Mouse (Mus musculus): ENCODE data around the gene Krtdap.
"Not testable (repeated sequence)": the region's sequence is repeated elsewhere in the genome, so short reads cannot be mapped to it uniquely, and the experiment has no call there.

The Krtdap gene

GRCm38 (mm10) chr7:30787377-30788022 is at the start of gene Krtdap:
Gene Krtdap, plus strand, starts transcription at chr7:30787896.
- no peak for DNase-seq

DNA sequence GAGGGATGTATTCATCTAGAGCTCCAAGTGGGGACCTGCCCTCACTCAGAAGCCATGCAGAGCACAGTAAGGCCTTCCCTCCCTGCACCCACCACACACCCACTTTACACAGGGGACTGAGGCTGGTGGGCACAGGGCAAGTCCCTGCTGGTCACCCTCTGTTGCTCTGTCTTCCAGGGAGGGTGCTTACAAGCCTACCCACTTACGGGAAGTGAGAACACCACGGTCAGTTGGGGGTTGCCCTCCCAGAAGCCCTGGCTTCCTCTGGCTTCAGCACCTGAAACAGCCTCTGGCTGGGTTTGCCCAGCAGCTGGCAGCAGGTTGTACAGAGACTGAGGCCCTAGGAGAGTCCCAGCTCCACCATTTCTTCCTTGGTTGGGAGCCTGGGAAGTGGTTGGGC is 45.1 kb upstream of the Krtdap start:
- not testable (repeated sequence) for DNase-seq

DNA sequence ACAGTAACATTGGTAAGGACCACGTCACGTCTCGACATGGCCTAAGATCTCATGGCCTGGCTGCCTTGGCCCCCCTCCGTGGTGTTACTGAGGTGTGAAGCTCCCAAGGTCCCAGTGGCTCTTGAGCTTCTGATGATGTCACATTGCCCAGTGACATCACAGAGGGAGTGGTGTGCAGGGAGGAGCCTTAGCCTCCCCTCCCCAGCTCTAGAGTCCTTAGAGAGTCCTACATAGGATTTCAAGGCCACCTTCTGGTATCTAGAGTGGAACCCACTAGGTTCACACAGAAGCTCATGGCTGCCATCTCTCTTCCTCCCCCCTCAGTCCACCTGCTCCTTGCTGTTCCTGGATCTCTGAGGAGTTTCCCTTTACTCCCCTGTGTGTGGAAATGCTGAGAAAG is 44.1 kb upstream of the Krtdap start, which contains the start of gene Gapdhs:
Gene Gapdhs (minus strand): TSS at position 65 of the 400 bp plus-strand sequence.
- DNase-seq = not testable (repeated sequence)

DNA sequence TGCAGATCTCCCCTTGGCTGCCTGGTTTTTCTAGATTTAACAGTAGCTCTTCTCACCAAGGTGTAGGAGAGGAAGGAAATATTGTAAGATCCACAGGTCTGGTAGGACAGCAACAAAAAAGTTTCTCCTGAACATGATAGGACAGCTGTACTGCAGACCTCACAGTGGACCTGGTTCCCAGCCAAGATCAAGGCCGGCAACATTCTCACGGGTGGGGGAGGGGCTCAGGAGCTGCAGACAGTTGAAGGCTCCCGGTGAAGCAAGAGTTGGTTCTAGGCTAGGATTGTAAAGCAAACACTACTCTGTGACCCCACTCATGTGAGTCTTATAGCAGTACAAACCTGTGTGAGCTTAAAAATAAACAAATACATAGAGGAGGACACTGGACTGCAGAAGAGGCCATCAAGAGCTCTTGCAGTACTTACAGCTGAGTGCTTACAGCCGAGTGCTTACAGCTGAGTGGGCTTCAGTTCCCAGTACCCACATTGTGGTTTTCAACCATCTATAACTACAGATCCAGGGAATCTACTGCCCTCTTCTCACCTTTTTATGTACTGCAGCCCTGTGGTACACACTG is 43.6 kb upstream of the Krtdap start:
- no peak for DNase-seq

- no peak for DNase-seq
These were observed 40.0 kb upstream of the Krtdap start for GRCm38 (mm10) chr7:30747525-30748204.

- no peak for DNase-seq
These were observed 37.7 kb upstream of the Krtdap start for GRCm38 (mm10) chr7:30749824-30750606.

DNA sequence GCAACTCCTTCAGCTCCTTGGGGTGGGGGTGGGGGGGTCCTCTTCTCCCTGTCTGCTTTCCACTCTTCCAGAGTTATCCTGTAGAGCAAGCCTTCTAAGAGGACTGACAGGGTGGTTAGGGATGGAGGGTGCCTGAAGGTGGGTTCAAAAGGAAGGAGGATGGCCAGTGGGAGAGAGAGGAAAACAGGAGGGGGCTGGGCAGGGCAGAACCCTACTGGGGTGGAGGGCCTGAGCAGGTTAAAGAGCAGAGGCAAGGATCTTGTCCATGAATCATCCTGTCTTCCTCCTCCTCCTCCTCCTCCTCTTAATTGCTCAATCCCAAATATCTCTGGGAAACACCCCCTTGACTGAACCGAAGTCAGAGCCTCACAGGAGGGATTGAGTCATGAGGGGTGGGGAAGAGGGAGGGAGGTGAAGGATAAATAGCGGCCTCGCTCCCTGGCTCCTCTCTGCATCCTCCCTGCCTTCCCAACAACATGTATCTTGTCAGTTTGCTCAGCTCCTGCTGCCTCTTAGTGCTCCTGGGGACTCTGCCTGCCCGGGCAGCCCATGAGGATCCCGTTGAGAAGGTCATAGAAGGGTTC is 36.5 kb upstream of the Krtdap start, which contains the start of gene Sbsn:
Gene Sbsn (plus strand): TSS at position 386 of the 584 bp plus-strand sequence.
- no peak for DNase-seq

- no peak for DNase-seq
These were observed 30.7 kb upstream of the Krtdap start for GRCm38 (mm10) chr7:30757001-30757400.

DNA sequence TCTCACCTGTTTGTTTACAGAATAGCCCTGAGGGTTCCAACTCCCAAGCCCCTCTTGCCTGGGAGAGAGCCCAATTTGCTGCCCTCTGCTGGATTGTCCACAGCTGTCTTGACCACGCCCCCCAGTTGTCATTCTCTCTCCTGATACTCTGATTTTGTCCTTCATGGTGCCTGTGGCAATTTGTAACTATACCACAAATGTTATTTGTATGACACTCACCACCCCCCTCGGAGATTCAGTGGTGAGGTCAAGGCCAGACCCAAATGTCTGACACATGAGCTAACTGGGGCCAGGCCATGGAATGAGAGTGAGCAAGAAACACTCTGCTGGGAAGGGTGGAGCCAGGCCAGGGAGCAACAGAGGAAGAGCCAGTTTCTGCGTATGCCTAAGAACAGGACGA is 28.8 kb upstream of the Krtdap start:
- no peak for DNase-seq

DNA sequence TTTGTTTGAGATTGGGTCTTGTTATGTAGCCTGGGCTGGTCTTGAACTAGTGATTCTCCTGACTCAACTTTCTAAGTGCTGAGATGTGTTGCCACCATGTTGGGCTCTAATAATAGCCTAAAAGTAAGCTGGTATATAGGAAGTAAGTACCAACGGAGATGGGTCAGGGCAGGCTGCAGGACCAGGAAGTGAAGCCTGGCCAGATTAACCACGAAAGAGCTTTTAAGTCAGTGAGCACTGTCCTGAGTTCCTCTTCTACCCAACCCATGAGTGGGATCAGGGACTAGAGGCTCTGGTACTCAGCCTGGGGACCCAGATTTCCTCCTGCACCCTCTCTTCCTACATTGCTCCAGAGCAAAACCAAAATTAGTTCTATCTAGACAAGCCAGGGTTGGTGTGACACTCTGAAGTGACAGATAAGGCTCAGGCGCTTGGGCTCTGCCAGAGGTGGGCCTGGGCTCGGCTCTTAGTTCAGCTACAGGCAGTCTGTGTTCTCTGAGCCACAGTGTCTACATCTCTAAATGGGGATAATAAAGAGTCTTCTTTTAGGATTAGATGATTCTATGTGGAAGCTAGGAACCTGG is 25.8 kb upstream of the Krtdap start:
- DNase-seq = no peak

GRCm38 (mm10) chr7:30763456-30763855 is 24.2 kb upstream of the Krtdap start, which contains the start of gene Dmkn:
Gene Dmkn, plus strand, starts transcription at chr7:30763756.
- DNase-seq = no peak

- no peak for DNase-seq
These were observed 22.5 kb upstream of the Krtdap start for GRCm38 (mm10) chr7:30765173-30765572.

DNA sequence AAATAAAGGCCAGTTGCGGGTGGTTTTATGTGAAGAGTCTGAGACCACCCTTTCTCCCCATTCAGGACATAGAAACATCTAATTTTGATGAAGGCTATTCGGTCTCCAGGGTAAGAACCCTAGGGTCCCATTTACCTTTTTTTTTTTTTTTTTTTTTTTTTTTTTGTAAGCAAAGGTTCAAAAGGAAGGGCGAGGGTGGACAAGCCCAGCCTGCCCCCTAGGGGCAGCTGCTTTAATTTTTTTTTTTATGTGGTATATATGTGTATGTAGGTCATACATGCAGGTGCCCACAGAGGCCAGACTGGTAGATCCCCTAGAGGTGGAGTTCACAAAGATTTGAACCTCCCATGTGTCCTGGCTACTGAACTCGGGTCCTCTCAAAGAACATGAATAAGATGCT is 21.3 kb upstream of the Krtdap start:
- DNase-seq = no peak

GRCm38 (mm10) chr7:30769236-30769635 is 18.5 kb upstream of the Krtdap start:
- DNase-seq = no peak

- DNase-seq = no peak
These were observed 11.6 kb upstream of the Krtdap start for GRCm38 (mm10) chr7:30776104-30776503.

- no peak for DNase-seq
These were observed 10.6 kb upstream of the Krtdap start for GRCm38 (mm10) chr7:30777081-30777579.

DNA sequence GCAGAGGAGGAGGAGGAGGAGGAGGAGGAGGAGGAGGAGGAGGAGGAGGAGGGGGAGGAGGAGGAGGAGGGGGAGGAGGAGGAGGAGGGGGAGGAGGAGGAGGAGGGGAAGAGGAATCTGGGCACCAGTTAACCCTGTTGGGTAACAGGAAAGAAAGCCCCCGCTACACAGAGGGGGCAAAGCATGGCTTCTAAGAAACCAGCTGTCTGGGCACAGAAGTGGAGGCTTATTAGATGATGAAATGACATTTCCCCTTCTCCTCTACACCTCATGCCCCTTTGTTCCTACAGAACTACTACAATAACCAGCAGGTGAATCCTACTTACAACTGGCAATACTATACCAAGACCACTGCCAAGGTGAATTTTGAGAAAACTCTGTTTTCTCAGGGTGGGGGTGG is 9.8 kb upstream of the Krtdap start:
- no peak for DNase-seq

DNA sequence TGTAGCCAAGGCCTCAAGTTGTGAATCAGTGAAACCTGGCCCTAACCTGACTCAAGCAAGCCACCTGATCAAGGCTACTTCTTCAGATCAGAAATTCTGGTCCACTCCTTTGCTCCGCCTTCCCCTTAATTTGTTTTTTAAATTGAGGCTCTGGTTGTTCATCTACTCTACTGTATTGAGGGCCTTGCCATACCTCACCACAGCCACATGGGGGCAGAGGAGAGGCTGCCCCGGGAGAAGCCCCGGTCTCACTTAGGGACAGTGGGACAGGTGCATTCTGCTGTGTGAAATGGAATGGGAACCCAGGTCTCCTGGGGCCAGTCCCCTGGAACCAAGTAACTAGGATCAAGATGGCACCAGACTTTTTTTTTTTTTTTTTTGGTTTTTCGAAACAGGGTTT is 5.9 kb upstream of the Krtdap start:
- DNase-seq = no peak

- no peak for DNase-seq
These were observed 5.0 kb upstream of the Krtdap start for GRCm38 (mm10) chr7:30782658-30783057.

- no peak for DNase-seq
These were observed 2.5 kb upstream of the Krtdap start for GRCm38 (mm10) chr7:30785154-30785553.

GRCm38 (mm10) chr7:30785721-30786546 is 1.8 kb upstream of the Krtdap start:
- DNase-seq = no peak

Measured in cerebellum, adult 11-12 months (tissue).